Mouse (Mus musculus): ENCODE data around the gene Tbca. TPM values are rescaled to one million over a fixed set of nuclear protein-coding genes. Genes with fewer than 3 reads are reported as not detected.

Tbca gene
- polyA plus RNA-seq, 1 experiment from 2014 or later, result 210 TPM

DNA sequence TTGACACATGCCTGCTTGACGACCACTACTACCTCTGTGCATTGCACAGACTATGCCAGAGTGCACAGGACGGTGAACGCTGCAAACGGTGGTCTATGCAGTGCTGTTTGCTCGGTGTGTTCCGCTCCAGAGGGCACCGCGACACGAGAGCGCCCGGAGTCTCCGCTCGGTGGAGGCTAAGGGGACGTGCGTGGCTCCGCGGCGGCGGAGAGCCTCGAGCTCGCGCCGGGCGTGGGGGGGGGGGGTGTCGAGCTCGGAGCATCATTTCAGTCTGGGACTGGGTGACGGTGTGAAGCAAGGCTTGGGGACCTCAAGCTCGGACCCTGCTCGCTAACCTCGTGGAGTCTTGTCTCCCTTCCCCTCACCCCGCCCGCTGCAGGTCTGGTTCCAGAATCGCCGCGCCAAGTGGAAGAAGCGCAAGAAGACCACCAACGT, 94.0 kb downstream of the Tbca start:
- no peak overlapping the region for H3K9ac ChIP-seq
- no peaks in the 10 kb centered on the region for H3K9me3 ChIP-seq (replicated peaks)
- ATAC-seq (ENCODE audit: insufficient number of reproducible peaks, low FRiP score, low TSS enrichment, low read depth), result 0 out of 2 replicates have a peak, but pooled peaks have one; percentile 29
- WGBS, result under 1% methylated on average over 37 of the region's 37 CpGs
- H3K27me3 ChIP-seq, result peaks cover 86% of the 10 kb centered on the region
- H3K27ac ChIP-seq (replicated peaks), result no peak overlapping the region
- peak overlapping the region; percentile 45 for H3K4me3 ChIP-seq (replicated peaks)
- peak overlapping the region; percentile 87 for H3K4me2 ChIP-seq (replicated peaks)
- H3K4me1 ChIP-seq, result peaks cover 31% of the 10 kb centered on the region
- H3K36me3 ChIP-seq, result no peaks in the 10 kb centered on the region

DNA sequence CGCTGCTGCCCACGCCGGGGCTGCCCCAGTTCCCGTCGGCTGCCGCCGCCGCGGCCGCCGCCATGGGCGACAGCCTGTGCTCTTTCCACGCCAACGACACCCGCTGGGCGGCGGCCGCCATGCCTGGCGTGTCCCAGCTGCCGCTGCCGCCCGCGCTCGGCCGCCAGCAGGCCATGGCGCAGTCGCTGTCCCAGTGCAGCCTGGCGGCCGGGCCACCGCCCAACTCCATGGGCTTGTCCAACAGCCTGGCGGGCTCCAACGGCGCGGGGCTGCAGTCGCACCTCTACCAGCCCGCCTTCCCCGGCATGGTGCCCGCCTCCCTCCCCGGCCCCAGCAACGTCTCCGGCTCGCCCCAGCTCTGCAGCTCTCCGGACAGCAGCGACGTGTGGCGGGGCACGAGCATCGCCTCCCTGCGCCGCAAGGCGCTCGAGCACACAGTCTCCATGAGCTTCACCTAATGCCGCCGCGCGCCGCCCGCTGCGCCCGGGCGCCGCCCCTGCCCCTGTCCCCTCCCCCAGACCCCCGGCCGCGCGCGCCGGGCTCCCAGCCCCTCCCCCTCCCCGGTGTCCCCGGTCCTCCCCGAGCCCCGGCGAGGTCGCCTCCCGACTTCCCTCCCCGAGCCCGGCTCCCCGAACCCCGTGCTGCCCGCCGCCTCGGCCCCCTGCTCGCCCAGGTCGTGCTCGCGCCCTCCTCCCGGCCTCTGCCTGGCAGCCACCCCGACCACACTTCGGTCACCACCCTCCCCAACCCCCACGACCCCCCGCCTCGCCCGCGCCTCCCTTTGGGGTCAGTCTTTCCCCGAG, 94.7 kb downstream of the Tbca start:
- peak; percentile 65; the same call in 1 of the 2 replicates for ATAC-seq (ENCODE audit: insufficient number of reproducible peaks, low FRiP score, low TSS enrichment, low read depth)
- H3K9me3 ChIP-seq (replicated peaks), result no peaks in the 10 kb centered on the region

DNA sequence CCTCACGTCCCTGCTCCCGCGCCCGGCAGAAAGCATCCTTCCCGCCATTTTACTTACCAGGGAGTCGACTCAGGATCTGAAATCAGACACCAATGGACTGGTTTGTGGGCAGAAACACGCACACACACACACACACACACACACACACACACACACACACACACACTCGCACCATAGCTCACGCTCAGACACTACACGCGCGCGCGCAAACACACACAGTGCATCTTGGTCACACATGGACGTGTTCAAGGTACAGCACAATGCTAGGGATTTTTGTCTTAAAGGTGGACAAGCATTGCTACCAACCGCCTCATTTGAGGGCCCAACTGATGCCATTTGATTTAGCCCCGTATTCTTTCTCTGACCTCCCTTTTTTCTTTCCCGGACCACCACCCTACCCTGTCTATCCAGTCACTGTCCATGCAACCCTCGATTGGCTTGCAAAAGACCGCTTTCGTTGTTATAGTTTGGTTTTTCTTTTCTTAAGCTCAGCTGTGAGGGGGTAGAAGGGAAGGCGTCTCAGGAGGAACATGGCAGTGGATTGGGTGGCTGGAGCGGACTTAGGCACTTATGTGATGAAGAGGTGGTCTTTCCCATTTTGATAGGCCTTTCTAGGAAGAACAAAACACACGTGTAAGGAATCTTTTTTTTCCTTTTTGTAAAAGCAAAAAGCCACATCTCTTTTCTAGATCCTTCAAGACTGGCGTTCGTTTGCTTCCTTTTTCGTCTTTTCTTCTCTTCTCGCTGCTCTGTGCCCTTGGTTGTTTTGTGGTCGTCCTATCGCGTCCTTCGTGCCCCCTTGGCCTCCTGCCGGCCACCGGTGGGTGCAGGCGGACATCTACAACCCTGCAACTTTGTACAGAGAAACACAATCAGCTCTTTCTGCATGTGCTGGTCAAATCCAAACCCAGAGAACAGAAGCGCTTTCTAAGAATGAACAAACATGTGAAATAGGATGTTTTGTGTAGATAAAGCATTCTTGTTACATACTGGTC, 95.6 kb downstream of the Tbca start:
- Histone ChIP-seq H3K36me3 (no peaks in the 10 kb centered on the region), H3K4me2 (replicated peaks) (peak overlapping the region; percentile 87), H3K4me1 (peaks cover 31% of the 10 kb centered on the region), H3K27me3 (peaks cover 89% of the 10 kb centered on the region), H3K27ac (replicated peaks) (no peak overlapping the region), H3K4me3 (replicated peaks) (peak overlapping the region; percentile 45), H3K9ac (no peak overlapping the region), H3K9me3 (replicated peaks) (no peaks in the 10 kb centered on the region)
- ATAC-seq (ENCODE audit: insufficient number of reproducible peaks, low FRiP score, low TSS enrichment, low read depth), result no peak
- WGBS, result 4% methylated on average over 36 of the region's 36 CpGs

More for the DNA sequence above, 94.7 kb downstream of the Tbca start:
- Histone ChIP-seq H3K4me2 (replicated peaks) (peak overlapping the region; percentile 87), H3K4me1 (peaks cover 31% of the 10 kb centered on the region), H3K27me3 (peaks cover 86% of the 10 kb centered on the region), H3K36me3 (no peaks in the 10 kb centered on the region), H3K27ac (replicated peaks) (no peak overlapping the region), H3K4me3 (replicated peaks) (peak overlapping the region; percentile 45), H3K9ac (no peak overlapping the region)
- under 1% methylated on average over 80 of the region's 95 CpGs for WGBS

DNA sequence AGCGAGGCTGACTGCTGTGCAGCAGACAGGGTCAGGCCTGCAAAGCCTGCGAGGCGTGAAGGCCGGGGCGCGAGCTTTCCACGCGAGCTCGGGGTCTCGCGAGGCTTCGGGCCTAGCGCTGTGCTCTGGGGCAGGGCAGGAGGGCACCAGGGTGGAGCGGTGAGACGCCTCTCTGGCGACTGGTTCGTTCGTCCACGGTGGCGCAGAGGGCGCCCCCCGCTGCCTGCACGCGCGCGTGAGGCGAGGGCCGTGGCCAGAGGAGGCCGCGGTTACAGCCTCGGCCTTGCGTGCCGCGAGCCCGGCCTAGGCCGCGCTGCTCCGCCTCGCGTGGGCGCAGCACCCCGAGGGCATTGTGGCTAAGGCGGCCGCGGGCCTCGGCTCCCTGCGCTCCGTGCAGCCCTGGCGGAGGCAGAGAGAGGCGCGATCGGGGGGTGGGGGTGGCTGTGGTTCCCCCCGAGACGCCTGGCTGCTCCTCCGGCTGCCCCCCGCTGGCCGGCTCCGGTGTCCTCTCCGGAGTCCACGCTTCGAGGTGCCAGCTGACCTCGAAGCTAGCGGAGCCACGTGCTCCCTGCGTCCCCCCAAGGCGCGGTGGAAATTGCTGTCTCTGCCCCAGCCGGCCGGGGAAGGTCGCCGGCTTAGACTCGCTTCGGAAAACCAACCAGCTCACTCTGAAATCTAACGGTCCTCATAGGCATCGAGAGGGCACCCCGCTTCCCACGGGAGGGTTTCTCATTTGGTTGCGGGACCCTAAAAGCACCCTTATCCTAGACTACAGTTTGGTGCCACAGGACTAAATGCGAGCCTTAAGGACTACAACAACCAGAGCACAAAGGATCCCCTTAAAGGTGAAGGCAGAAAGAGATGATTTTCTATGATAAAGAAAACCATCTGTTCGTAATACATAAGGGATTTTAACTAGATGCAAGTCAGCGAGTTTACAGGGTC, 96.9 kb downstream of the Tbca start:
- H3K4me2 ChIP-seq (replicated peaks), result peak overlapping the region; percentile 51
- no peaks in the 10 kb centered on the region for H3K36me3 ChIP-seq
- H3K9me3 ChIP-seq (replicated peaks), result no peaks in the 10 kb centered on the region
- WGBS, result 2% methylated on average over 80 of the region's 81 CpGs
- peaks cover 31% of the 10 kb centered on the region for H3K4me1 ChIP-seq
- H3K27me3 ChIP-seq, result peaks cover 91% of the 10 kb centered on the region
- no peak overlapping the region for H3K27ac ChIP-seq (replicated peaks)
- peak overlapping the region; percentile 32 for H3K4me3 ChIP-seq (replicated peaks)
- no peak overlapping the region for H3K9ac ChIP-seq
- peak; percentile 63; the same call in 1 of the 2 replicates for ATAC-seq (ENCODE audit: insufficient number of reproducible peaks, low FRiP score, low TSS enrichment, low read depth)

Other genes starting within 250 kb of the Tbca start
- not detected in 2 replicates for gene Otp, start 86.7 kb downstream of the Tbca start, polyA plus RNA-seq (2015; fragmentation: Nextera tagmentation; extraction: Ambion mirVana)
- 26.4 and 27.0 TPM in 2 replicates for gene Wdr41, start 187.4 kb downstream of the Tbca start, polyA plus RNA-seq (2015; fragmentation: Nextera tagmentation; extraction: Ambion mirVana)